In genomic region chr9:92207757-92208156, GRCm38 (mm10) we compare ENCODE assay signal across 13 mouse cellular contexts. TPM values are rescaled to one million over a fixed set of nuclear protein-coding genes. Genes with fewer than 3 reads are reported as not detected.
DNase-seq lines count a peak whose midpoint lies in the region; ATAC-seq and TF ChIP-seq lines count a peak whose summit lies in the region.
"Had no signal": no experiment of that assay in that cellular context is flagged by ENCODE, and none has a peak within 500 bp of the region (broad histone marks: within the 10 kb centered on the region; RNA-seq: fewer than 3 reads in every experiment).

No protein-coding gene starts in this region.

- TF ChIP-seq POLR2A in small intestine, adult 2 months (IDR thresholded peaks at IDR 0.05; ENCODE audit: low read depth, low read length) = no peak

- TF ChIP-seq CTCF in small intestine, adult 2 months (IDR thresholded peaks at IDR 0.05; ENCODE audit: extremely low read depth, insufficient read length, insufficient replicate concordance, low read depth, low read length) = no peak

- ATAC-seq in heart, embryonic 16.5 days (replicated peaks; ENCODE audit: extremely low read depth, insufficient read depth, low FRiP score) = no peak
- no peak for ATAC-seq in heart, embryonic 11.5 days (replicated peaks; ENCODE audit: insufficient number of reproducible peaks, low FRiP score, low TSS enrichment)
- 0 out of 2 replicates have a peak, but pooled peaks have one; percentile 5 for ATAC-seq in lung, embryonic 16.5 days (ENCODE audit: low read depth)
- no peak for ATAC-seq in frontal cortex, adult (ENCODE audit: low TSS enrichment)

- WGBS in heart, embryonic 16.5 days = 64% methylated on average over 8 of the region's 8 CpGs
- 67% methylated on average over 8 of the region's 8 CpGs for WGBS in heart, embryonic 11.5 days (ENCODE audit: insufficient replicate concordance)
- WGBS in lung, embryonic 16.5 days = 64% methylated on average over 8 of the region's 8 CpGs
- 65% methylated on average over 8 of the region's 8 CpGs for WGBS in small intestine, adult 2 months

- peak overlapping the region; percentile 33; the same call in 1 of the 2 replicates for H3K4me2 ChIP-seq in heart, embryonic 16.5 days (ENCODE audit: low read depth, low read length)
- H3K4me2 ChIP-seq in heart, embryonic 11.5 days = no peak overlapping the region
- peak overlapping the region; percentile 30; the same call in 1 of the 2 replicates for H3K4me2 ChIP-seq in lung, embryonic 16.5 days (ENCODE audit: low read depth, low read length)

- H3K36me3 ChIP-seq in heart, embryonic 16.5 days (ENCODE audit: control insufficient read depth, insufficient read depth) = no peaks in the 10 kb centered on the region
- H3K36me3 ChIP-seq in heart, embryonic 11.5 days (ENCODE audit: control insufficient read depth, insufficient read depth, low read length) = no peaks in the 10 kb centered on the region
- H3K36me3 ChIP-seq in lung, embryonic 16.5 days (ENCODE audit: control insufficient read depth, insufficient read depth, low read length) = no peaks in the 10 kb centered on the region
- no peaks in the 10 kb centered on the region for H3K36me3 ChIP-seq in small intestine, adult 2 months (ENCODE audit: control insufficient read depth, insufficient read depth, low read length)
- H3K36me3 ChIP-seq: forebrain, embryonic 10.5 days; hindbrain, embryonic 10.5 days had no signal

- H3K9me3 ChIP-seq in heart, embryonic 16.5 days (replicated peaks; ENCODE audit: control insufficient read depth, low read length) = no peaks in the 10 kb centered on the region
- H3K9me3 ChIP-seq in heart, embryonic 11.5 days (replicated peaks; ENCODE audit: control insufficient read depth, low read length) = no peaks in the 10 kb centered on the region
- H3K9me3 ChIP-seq in lung, embryonic 16.5 days (ENCODE audit: control insufficient read depth, low read length) = no peaks in the 10 kb centered on the region
- H3K9me3 ChIP-seq: forebrain, embryonic 10.5 days; hindbrain, embryonic 10.5 days had no signal

- H3K9ac ChIP-seq in heart, embryonic 16.5 days (ENCODE audit: low read length) = no peak overlapping the region
- H3K9ac ChIP-seq in heart, embryonic 11.5 days (ENCODE audit: low read depth, low read length) = no peak overlapping the region
- H3K9ac ChIP-seq in lung, embryonic 16.5 days (ENCODE audit: low read length) = no peak overlapping the region

- H3K4me1 ChIP-seq in heart, embryonic 16.5 days (ENCODE audit: control insufficient read depth, insufficient read depth, low read length) = no peaks in the 10 kb centered on the region
- H3K4me1 ChIP-seq in heart, embryonic 11.5 days (ENCODE audit: control insufficient read depth, insufficient read depth, low read length) = no peaks in the 10 kb centered on the region
- peaks cover 4% of the 10 kb centered on the region; the same call in 1 of the 2 replicates for H3K4me1 ChIP-seq in lung, embryonic 16.5 days (replicated peaks; ENCODE audit: control insufficient read depth, insufficient read depth, low read length)
- no peaks in the 10 kb centered on the region for H3K4me1 ChIP-seq in brown adipose tissue, adult 24 weeks (ENCODE audit: control insufficient read depth, insufficient read depth, insufficient read length, low read length)
- peaks cover 3% of the 10 kb centered on the region; the same call in 1 of the 2 replicates for H3K4me1 ChIP-seq in small intestine, adult 2 months (ENCODE audit: control insufficient read depth, insufficient read depth, insufficient read length, low read length)
- H3K4me1 ChIP-seq: forebrain, embryonic 10.5 days; hindbrain, embryonic 10.5 days had no signal

- no peak overlapping the region for H3K27ac ChIP-seq in heart, embryonic 16.5 days (ENCODE audit: low read length)
- H3K27ac ChIP-seq in heart, embryonic 11.5 days (ENCODE audit: low read depth, low read length) = no peak overlapping the region
- H3K27ac ChIP-seq in lung, embryonic 16.5 days (ENCODE audit: low read length) = no peak overlapping the region
- H3K27ac ChIP-seq in brown adipose tissue, adult 24 weeks (replicated peaks; ENCODE audit: low read depth, low read length) = no peak overlapping the region
- no peak overlapping the region for H3K27ac ChIP-seq in small intestine, adult 2 months (ENCODE audit: insufficient read depth, low read depth, low read length)
- H3K27ac ChIP-seq: forebrain, embryonic 10.5 days; hindbrain, embryonic 10.5 days had no signal

- DNase-seq in lung, postnatal 14 days = no peak
- DNase-seq in embryo, embryonic 10.5 days (ENCODE audit: low spot score) = no peak
- DNase-seq: gastrocnemius, postnatal 25 days had no signal

- no peaks in the 10 kb centered on the region for H3K27me3 ChIP-seq in heart, embryonic 16.5 days (ENCODE audit: control insufficient read depth, insufficient read depth, low read length)
- no peaks in the 10 kb centered on the region for H3K27me3 ChIP-seq in heart, embryonic 11.5 days (ENCODE audit: control insufficient read depth, insufficient read depth, low read length)
- no peaks in the 10 kb centered on the region for H3K27me3 ChIP-seq in lung, embryonic 16.5 days (ENCODE audit: control insufficient read depth, insufficient read depth, low read depth, low read length)
- H3K27me3 ChIP-seq in small intestine, adult 2 months (ENCODE audit: control insufficient read depth, insufficient read depth, low read length) = no peaks in the 10 kb centered on the region

- H3K4me3 ChIP-seq in heart, embryonic 16.5 days (ENCODE audit: low read length) = peak overlapping the region; percentile 26
- no peak overlapping the region for H3K4me3 ChIP-seq in heart, embryonic 11.5 days (ENCODE audit: low read depth, low read length)
- peak overlapping the region; percentile 25; the same call in 1 of the 2 replicates for H3K4me3 ChIP-seq in lung, embryonic 16.5 days (ENCODE audit: low read length)
- H3K4me3 ChIP-seq in brown adipose tissue, adult 24 weeks (ENCODE audit: insufficient read depth, low read depth, low read length) = peak overlapping the region; percentile 42
- peak overlapping the region; percentile 11; the same call in 1 of the 2 replicates for H3K4me3 ChIP-seq in small intestine, adult 2 months (ENCODE audit: low read depth, low read length)
- H3K4me3 ChIP-seq: forebrain, embryonic 10.5 days; hindbrain, embryonic 10.5 days had no signal

RNA-seq across cellular contexts. Expression of gene Plscr5, which starts 15.0 kb away (rescaled TPM):
- polyA plus RNA-seq in heart, embryonic 16.5 days (2015; fragmentation: Nextera tagmentation; extraction: Ambion mirVana) = not detected in 2 replicates
- not detected in 2 replicates for polyA plus RNA-seq in heart, embryonic 11.5 days (2014; fragmentation: Nextera tagmentation; extraction: Ambion mirVana)
- polyA plus RNA-seq in lung, embryonic 16.5 days (2015; fragmentation: Nextera tagmentation; extraction: Ambion mirVana) = not detected in 2 replicates
- not detected in 2 replicates for polyA plus RNA-seq in brown adipose tissue, adult 24 weeks (2012; ENCODE audit: insufficient read depth, insufficient read length, missing spikeins)
- not detected in 2 replicates for polyA plus RNA-seq in small intestine, adult 2 months (2012; rRNA removed)
- polyA plus RNA-seq: embryonic facial prominence, embryonic 11.5 days; forebrain, embryonic 10.5 days; hindbrain, embryonic 10.5 days; kidney, adult 2 months had no signal

RNA-seq across cellular contexts. Expression of gene Plscr1, which starts 41.8 kb away (rescaled TPM):
- polyA plus RNA-seq in heart, embryonic 16.5 days (2015; fragmentation: Nextera tagmentation; extraction: Ambion mirVana) = 25.3 and 26.1 TPM in 2 replicates
- 40.1 and 41.2 TPM in 2 replicates for polyA plus RNA-seq in heart, embryonic 11.5 days (2014; fragmentation: Nextera tagmentation; extraction: Ambion mirVana)
- polyA plus RNA-seq in lung, embryonic 16.5 days (2015; fragmentation: Nextera tagmentation; extraction: Ambion mirVana) = 36.5 and 39.1 TPM in 2 replicates
- polyA plus RNA-seq in brown adipose tissue, adult 24 weeks (2012; ENCODE audit: insufficient read depth, insufficient read length, missing spikeins) = 2.1 and 2.3 TPM in 2 replicates
- 8.1 and 14.0 TPM in 2 replicates for polyA plus RNA-seq in small intestine, adult 2 months (2012; rRNA removed)
